Mouse (Mus musculus): ENCODE results near the gene Keg1.
"Not testable (repeated sequence)": the region's sequence is repeated elsewhere in the genome, so short reads cannot be mapped to it uniquely, and the experiment has no call there.

Keg1 gene

DNA sequence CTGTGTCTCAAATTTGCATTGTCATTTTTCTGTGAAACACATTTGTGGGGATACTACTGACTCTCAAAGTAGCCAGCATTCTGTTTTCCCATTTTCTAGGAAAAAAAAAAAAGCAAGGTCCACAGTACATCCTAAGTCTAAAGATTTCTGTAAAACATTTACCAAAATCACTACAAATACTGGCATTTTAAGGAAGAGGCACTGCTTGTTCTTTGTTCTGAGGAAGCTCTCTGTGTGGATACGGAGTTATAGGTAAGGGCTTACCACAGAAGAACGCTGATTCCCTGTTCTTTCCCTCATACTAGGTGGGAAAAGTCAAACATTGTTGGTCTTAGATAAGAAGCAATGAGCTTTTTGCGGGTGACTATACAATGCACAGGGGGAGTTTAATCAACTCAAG lies at the start of gene Keg1:
Gene Keg1 (plus strand): TSS at position 197 of the 400 bp plus-strand sequence.
- no peak for DNase-seq

DNA sequence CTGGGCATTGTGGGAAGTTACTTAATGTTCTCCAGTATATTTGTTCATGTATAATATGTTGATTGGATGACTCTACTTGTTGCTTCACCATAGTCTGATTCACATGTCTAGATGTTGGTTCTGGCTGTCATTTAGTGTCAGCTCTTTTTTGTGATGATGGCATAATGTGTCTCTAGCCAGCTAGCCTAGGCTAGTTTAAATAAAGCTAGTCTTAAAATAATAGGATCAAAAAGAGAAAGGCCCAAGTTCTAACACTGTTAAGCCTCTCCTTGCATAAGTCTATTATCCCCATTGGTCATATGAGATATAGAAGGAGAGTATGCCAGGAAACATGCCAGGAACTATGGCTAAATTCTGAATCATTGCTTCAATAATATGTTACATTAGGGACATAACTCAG lies 46.1 kb upstream of the Keg1 start:
- DNase-seq = no peak

GRCm38 (mm10) chr19:12666156-12666555 lies 29.4 kb upstream of the Keg1 start:
- no peak for DNase-seq

DNA sequence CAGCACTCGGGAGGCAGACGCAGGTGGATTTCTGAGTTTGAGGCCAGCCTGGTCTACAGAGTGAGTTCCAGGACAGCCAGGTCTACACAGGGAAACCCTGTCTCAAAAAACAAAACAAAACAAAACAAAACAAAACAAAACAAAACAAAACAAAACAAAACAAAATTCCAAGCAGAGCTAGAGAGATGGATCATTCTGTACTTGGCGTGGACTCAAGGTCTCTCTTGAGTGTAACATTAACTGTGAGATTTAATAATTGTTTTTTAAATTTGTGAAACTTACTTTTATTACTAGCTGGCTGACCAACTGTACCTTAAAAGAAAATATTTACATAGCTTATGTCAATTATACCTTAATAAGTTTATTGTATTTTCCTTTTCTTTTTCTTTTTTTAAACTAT lies 27.0 kb upstream of the Keg1 start:
- DNase-seq = not testable (repeated sequence)

DNA sequence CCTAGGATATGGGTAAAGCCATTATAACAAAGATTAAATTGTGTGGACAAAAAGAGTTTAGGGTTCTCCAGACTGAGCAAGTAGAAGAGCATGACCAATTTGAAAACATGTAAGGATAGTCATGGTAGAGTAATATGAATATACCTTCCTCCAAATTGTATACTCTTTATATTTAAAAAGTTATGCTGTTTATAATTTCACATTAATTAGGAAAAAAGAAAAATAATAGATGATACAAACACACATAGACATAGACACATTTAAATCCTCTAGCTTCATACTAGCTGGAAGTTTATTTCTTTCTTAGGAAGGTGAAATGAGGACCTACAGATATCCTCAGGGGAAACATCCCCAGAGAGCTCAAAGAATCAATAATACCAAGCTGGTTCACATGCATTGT lies 25.4 kb upstream of the Keg1 start, which contains the start of gene Olfr1442:
Gene Olfr1442 (plus strand): TSS at position 301 of the 400 bp plus-strand sequence.
- no peak for DNase-seq

DNA sequence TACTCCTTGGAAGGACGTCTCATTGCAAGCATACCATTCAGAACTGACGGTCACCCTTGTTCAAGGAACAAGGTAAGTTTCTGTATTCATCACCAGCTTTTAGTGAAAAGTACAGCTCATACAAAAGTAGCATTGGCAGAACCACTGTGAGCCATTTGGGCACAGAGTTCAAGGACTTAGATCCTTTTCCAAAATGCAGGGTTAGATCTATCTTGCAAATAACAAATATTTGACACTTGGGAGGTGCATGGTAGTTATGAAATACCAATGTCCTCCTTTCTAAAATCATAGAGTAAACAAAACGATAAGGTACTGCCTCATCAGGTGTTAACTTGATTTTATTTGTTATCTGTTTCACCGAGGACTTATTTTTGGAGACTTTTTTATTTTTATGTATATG lies 24.5 kb upstream of the Keg1 start:
- DNase-seq = no peak

GRCm38 (mm10) chr19:12677812-12678211 lies 17.8 kb upstream of the Keg1 start, which contains the start of gene Olfr1443:
Gene Olfr1443, plus strand, starts transcription at chr19:12678112.
- DNase-seq = no peak

DNA sequence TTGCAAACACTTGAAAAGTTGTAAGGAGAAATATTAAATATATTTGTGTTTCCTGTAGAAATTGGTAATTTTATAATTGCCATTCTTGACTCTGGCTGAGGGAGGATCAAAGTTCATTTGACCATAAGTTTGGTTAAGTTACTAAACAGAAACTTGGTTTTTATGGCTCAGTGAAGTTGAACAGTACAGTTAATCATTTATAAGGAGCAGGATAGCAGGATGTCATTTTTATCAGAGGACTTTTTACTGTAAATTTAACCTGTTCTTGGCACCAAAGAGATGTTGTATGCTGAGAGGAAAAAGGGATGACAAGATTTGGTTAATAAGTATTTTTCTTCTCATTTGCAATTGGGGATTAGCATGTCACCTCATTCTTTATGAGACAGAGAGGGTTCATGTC lies 10.9 kb upstream of the Keg1 start:
- DNase-seq = no peak

DNA sequence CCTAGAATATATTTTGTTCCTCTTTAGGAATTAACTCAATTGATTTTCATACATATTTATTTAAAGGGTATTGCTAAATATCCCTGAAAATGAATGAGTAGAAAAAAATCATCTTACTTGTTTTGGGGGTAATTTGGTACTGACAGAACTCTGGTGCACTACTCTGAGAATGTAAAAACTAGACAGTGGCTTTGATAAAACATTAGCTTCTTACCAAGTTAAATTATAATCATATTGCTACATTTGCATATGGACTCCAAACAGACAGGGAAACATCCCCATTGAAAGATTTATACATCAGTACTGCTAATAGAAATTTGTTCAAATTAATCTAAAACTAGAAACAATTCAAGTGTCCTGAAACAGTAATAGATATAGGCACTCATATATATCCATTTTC lies 10.4 kb upstream of the Keg1 start:
- no peak for DNase-seq

DNA sequence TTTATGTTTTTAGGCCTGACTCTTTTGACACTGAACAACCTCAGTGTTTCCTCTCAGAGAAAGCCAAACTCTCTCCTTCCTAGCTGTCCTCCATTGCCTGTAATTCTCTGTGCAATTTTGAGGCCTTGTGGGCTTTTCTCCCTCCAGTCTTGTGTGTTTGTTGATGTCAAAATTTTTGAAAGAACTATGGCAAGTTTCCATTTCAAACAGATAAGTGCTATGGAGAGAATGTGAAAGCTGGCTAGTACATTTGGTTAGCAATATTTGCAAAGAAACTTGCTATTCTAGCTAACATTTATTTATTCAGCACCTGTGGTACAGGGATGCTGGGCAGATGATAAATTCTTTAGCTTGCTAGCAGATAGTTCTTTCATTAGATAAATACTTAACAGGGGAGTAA lies 635 bp downstream of the Keg1 start:
- DNase-seq = no peak

DNA sequence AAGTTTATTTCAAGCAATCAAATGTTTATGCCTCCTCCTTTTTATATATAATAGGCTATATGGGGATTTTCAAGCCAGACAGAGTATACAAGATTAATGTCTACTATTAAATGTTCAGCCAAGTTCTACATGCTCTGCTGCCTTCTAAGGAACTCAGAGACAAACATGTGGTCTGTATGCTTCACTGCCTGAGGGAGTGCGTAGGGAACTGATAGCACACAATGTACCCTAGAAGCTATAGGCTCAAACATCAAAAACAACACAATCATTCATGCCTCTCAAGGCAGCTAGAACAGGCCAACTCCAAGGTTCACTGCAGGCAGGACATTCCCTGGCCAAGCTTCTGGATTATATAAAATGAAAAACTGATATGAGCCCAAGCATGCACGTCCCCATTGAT lies 12.9 kb downstream of the Keg1 start:
- DNase-seq = no peak

DNA sequence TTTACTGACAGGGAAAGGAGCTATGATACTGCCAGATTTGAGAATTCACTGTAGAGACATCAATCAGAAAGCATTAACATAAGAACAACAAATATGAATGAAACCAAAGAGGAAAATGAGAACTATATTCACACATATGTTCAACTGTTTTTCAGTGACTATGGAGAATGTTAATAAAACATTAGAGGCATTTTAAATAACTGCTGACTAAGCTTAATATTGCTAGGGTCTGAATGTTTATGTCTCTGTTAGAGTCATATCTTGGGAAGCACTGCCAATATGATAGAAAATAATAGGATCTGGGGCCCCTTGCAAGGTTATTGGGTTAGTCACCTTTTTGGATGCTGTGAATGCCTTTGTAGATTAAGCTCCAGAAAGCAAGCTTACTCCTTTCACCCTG lies 13.4 kb downstream of the Keg1 start:
- no peak for DNase-seq

DNA sequence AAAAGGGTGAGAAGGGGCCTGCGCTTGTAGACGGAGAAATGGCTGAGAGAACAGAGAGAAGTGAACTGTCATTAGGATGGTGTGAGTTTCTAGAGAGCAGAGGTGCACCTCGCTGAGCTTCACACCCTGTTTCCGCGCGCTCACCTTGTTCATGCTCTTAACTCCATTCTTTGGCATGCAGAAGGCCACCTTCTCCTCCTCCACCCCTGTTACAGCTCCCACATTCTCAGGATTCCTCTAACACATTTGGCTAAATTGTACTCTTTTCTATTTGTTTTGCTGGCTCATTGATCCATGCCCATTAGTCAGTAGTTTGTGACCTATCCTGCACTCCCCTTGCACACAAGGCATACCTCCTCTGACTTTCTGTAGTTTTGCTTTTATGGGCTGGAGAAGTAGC lies 23.6 kb downstream of the Keg1 start:
- DNase-seq = no peak

GRCm38 (mm10) chr19:12720463-12720862 lies 24.9 kb downstream of the Keg1 start:
- no peak for DNase-seq

DNA sequence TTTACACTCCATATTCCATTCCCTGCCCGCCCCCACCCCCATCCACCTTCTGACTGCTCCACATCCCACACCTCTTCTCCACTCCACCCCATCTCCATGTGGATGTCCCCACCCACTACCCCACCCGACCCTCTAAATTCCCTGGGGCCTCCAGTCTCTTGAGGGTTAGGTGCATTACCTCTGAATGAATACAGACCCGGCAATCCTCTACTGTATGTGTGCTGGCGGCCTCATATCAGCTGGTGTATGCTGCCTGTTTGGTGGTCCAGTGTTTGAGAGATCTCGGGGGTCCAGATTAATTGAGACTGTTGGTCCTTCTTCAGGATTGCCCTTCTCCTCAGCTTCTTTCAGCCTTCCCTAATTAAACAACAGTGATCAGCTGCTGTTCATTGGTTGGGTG lies 25.3 kb downstream of the Keg1 start:
- not testable (repeated sequence) for DNase-seq

DNA sequence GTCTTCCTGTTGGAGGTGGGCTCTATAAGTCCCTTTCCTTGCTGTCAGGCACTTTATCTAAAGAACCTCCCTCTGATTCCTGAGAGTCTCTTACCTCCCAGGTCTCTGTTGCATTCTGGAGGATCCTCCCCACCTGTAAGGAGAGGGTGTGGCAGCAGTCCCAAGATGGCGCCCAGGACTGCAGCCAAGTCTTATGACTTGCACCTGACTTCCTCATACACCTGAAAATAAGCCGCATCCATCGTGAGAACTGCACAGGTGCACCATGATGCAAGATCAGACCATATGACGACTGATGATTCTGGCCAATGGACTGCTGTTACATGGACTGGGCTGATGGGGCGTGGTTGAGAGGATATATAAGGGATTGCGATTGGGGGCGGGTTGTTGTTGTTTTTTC lies 26.0 kb downstream of the Keg1 start:
- not testable (repeated sequence) for DNase-seq

- peak; percentile 4 for DNase-seq
Observed at GRCm38 (mm10) chr19:12722308-12722707, 26.7 kb downstream of the Keg1 start.

DNA sequence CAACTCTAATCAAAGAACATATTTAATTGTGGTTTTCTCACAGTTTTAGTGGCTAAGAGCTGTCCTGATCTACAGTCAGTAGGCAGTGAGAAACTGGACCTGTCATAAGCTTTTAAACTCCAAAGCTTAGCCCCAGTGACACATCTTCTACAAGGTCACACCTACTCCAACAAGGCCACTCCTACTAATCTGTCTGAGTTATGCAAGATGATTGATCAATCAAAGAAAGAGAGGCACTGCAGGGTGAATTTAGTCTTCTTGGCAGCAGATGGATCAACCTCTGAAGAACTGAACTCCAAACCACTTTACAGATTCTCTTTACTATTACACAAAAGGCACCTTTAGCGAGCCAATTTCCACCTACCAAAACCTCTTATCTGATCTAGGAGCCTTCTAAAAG lies 30.3 kb downstream of the Keg1 start:
- DNase-seq = no peak

- DNase-seq = no peak
Observed at GRCm38 (mm10) chr19:12731036-12731435, 35.5 kb downstream of the Keg1 start.

- DNase-seq = no peak
Observed at GRCm38 (mm10) chr19:12731950-12732349, 36.4 kb downstream of the Keg1 start.

DNA sequence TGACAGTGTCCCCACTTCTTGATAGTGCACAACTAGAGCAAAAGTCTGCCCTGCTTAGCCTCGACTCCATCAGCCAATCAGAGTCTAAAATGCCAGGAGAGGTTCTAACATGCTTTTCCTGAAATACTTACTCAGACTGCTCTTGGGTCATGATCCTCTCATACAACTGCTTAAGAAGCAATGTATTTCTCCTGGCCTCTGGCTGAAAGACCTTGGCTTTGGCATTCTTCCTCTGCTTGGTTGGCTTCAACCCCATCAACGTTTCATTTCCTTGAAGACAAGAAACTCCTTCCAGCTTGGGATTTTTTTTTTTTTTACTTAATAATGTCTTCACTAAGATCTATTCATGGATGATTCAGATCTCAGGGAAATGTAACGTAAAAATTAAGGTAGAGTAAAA lies 60.7 kb downstream of the Keg1 start:
- no peak for DNase-seq

DNA sequence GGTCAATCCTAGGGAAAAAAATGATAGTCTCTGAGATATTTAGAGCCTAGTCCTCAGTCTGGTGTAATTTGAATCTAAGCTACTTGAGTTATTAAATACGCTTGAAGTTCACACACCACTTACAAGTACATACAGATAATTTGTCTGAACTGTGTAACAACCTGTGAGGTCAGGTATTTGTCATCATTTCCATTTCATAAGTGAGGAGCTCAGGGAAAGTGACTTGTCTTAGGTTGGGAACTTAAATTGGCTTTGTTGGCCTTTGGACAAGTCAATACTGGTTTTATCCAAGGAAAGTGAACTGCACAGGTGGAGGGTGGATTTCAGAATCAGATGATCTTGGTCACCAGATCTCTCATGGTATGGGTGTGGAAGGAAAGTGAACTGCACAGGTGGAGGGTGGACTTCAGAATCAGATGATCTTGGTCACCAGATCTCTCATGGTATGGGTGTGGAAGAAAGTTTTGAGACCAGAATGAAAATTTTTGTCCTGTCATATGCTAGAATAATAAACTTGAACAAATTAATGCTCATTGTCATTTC lies 63.4 kb downstream of the Keg1 start:
- no peak for DNase-seq

DNA sequence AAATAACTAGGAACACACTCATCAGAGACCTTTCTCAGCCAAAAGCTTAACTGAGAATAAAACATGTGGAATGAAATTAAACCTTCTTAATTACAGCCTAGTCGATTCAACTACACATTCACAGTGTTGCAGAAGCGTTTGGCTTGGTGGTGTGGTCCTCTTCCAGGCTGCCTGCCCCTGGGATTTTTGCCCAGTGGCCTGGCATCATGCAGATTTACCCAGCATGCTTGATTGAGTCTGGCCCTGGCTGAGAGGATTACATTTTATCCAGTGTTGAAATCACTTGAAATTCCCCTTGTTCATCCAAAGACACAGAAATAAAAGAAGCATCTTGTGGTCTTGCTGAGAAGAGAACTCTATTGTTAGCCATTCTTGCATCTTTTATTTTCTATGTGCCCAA lies 64.1 kb downstream of the Keg1 start:
- peak; percentile 25 for DNase-seq

DNA sequence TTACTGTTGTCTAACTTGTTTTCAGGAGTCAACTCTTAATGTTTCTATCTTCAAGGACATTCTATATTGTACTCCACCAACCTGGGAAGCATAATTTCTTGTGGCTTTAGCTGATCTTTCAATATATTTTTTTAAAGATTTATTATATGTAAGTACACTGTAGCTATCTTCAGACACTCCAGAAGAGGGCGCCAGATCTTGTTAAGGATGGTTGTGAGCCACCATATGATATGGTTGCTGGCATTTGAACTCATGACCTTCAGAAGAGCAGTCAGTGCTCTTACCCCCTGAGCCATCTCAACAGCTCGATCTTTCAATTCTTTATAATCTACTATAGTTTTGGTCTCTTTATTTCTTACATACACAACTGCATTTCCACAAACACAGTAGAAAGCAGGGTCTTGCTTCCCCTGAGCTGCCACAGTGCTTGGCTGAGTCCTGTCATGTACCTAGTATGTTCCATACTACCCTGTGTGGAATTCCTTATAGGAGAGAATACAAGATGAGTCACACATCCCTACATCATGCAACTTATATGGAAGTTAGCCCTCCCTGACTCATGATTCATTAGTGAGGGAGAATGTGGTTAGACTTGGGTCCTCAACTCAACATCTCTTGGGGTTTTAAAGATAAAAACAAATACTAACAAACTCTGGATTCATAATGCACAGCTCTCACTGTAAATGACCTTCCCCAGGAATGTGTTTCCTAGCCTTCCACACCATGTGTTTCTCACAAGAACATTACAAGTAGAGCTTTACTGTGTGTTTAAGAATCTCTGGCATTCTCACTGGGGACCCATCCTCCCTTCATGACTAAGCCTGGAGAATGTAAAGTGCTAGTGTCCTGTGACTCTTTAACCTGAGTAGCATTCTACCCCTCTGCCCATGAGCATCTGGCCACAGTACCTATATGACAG lies 66.9 kb downstream of the Keg1 start:
- peak; percentile 12 for DNase-seq
